Mouse (Mus musculus): ENCODE data around the gene Nudcd3.

Gene Nudcd3

GRCm38 (mm10) chr11:6063501-6064214 is 136.6 kb downstream of the Nudcd3 start:
- DNase-seq (ENCODE audit: low spot score in 2 of 2) = no peak

GRCm38 (mm10) chr11:6063065-6063464 is 137.2 kb downstream of the Nudcd3 start:
- no peak for DNase-seq (ENCODE audit: low spot score in 2 of 2)

GRCm38 (mm10) chr11:6062329-6062728 is 137.9 kb downstream of the Nudcd3 start:
- DNase-seq (ENCODE audit: low spot score in 2 of 2) = no peak

GRCm38 (mm10) chr11:6061891-6062290 is 138.3 kb downstream of the Nudcd3 start:
- no peak for DNase-seq (ENCODE audit: low spot score in 2 of 2)

- no peak for DNase-seq (ENCODE audit: low spot score in 2 of 2)
These were observed 141.1 kb downstream of the Nudcd3 start for GRCm38 (mm10) chr11:6059162-6059561.
